ENCODE assay signal across 12 mouse cellular contexts in genomic region chr2:168393341-168393740, GRCm38 (mm10).
"Had no signal": no experiment of that assay in that cellular context is flagged by ENCODE, and none has a peak within 500 bp of the region (broad histone marks: within the 10 kb centered on the region; RNA-seq: fewer than 3 reads in every experiment).

No protein-coding gene starts in this region.

- DNase-seq: liver, embryonic 13.5 days; liver, postnatal 0 days; lung, postnatal 14 days; right cerebral cortex, postnatal 14 days; thymus, adult 18-20 months; thymus, postnatal 14 days had no signal

- H3K9ac ChIP-seq: limb, embryonic 15.5 days; liver, embryonic 13.5 days; liver, postnatal 0 days; lung, embryonic 15.5 days; midbrain, embryonic 13.5 days; stomach, embryonic 15.5 days had no signal

- H3K4me3 ChIP-seq: limb, embryonic 15.5 days; liver, embryonic 13.5 days; lung, embryonic 15.5 days; midbrain, embryonic 13.5 days; stomach, embryonic 15.5 days had no signal

- H3K27me3 ChIP-seq: limb, embryonic 15.5 days; liver, embryonic 13.5 days; lung, embryonic 15.5 days; midbrain, embryonic 13.5 days; stomach, embryonic 15.5 days had no signal

- H3K4me2 ChIP-seq: limb, embryonic 15.5 days; liver, embryonic 13.5 days; lung, embryonic 15.5 days; midbrain, embryonic 13.5 days; stomach, embryonic 15.5 days had no signal

- ATAC-seq: intestine, embryonic 16.5 days; liver, postnatal 0 days; midbrain, embryonic 13.5 days had no signal

- H3K36me3 ChIP-seq: limb, embryonic 15.5 days; liver, embryonic 13.5 days; lung, embryonic 15.5 days; midbrain, embryonic 13.5 days; stomach, embryonic 15.5 days had no signal

- H3K9me3 ChIP-seq: limb, embryonic 15.5 days; liver, embryonic 13.5 days; lung, embryonic 15.5 days; midbrain, embryonic 13.5 days; stomach, embryonic 15.5 days had no signal

- H3K4me1 ChIP-seq: limb, embryonic 15.5 days; liver, embryonic 13.5 days; lung, embryonic 15.5 days; stomach, embryonic 15.5 days had no signal

- H3K27ac ChIP-seq: limb, embryonic 15.5 days; liver, embryonic 13.5 days; lung, embryonic 15.5 days; macrophage; midbrain, embryonic 13.5 days; stomach, embryonic 15.5 days had no signal
